Mouse (Mus musculus) gastrocnemius, postnatal 14 days (tissue): Measurements from ENCODE around the gene Hnrnpu. TPM values are rescaled to one million over a fixed set of nuclear protein-coding genes. Genes with fewer than 3 reads are reported as not detected.
"Not testable (repeated sequence)": the region's sequence is repeated elsewhere in the genome, so short reads cannot be mapped to it uniquely, and the experiment has no call there.

Experiments used
- DNase-seq: peaks from one replicate; pipeline ENCODE4 v3.0.0; 2021; ENCODE audit warnings: mixed read lengths
- intact Hi-C: fragments of 180-260 bp; cut with DNase I; formaldehyde crosslinking; loops from one replicate; pipeline ENCODE4 v1.15.1; 2025; ENCODE audit warnings: low total_unique reads
- total RNA-seq, 2 experiments: library from RNA; stranded (reverse); gene quantifications; 2 replicates each; pipeline ENCODE4 v1.2.3; 2021

Hnrnpu gene
- total RNA-seq, 2 experiments from 2014 or later, result 143 to 145 TPM

- DNase-seq, result peak; percentile 98
- intact Hi-C loops, result no loop called here
Measured at GRCm38 (mm10) chr1:178318389-178319184, 19.0 kb downstream of the Hnrnpu start, which contains the start of gene Cox20. Cox20 (plus strand) TSS chr1:178319130.

GRCm38 (mm10) chr1:178318002-178318388 lies 19.6 kb downstream of the Hnrnpu start:
- intact Hi-C loops, result no loop called here
- DNase-seq, result no peak

GRCm38 (mm10) chr1:178317275-178318001 lies 20.2 kb downstream of the Hnrnpu start:
- intact Hi-C loops, result no loop called here

GRCm38 (mm10) chr1:178314236-178314635 lies 23.4 kb downstream of the Hnrnpu start:
- intact Hi-C loops, result no loop called here
- DNase-seq, result no peak

More at GRCm38 (mm10) chr1:178317275-178318001, 20.2 kb downstream of the Hnrnpu start:
- no peak for DNase-seq

- intact Hi-C loops, result no loop called here
- no peak for DNase-seq
Measured at GRCm38 (mm10) chr1:178313039-178313597, 24.5 kb downstream of the Hnrnpu start.

- intact Hi-C loops, result no loop called here
- no peak for DNase-seq
Measured at GRCm38 (mm10) chr1:178310128-178310527, 27.5 kb downstream of the Hnrnpu start.

- intact Hi-C loops, result loop anchor here (5.0 kb wide), 1 partner anchor 138 kb away; no protein-coding TSS in a partner anchor
- no peak for DNase-seq
Measured at GRCm38 (mm10) chr1:178309487-178309886, 28.1 kb downstream of the Hnrnpu start.

GRCm38 (mm10) chr1:178303425-178303824 lies 34.2 kb downstream of the Hnrnpu start:
- peak; percentile 77 for DNase-seq
- intact Hi-C loops, result loop anchor here (2.0 kb wide), 1 partner anchor 159 kb away; no protein-coding TSS in a partner anchor

GRCm38 (mm10) chr1:178301261-178301660 lies 36.3 kb downstream of the Hnrnpu start:
- DNase-seq, intact Hi-C loops: not testable (repeated sequence)

GRCm38 (mm10) chr1:178294051-178294450 lies 43.5 kb downstream of the Hnrnpu start:
- intact Hi-C loops, result no loop called here

GRCm38 (mm10) chr1:178291716-178292115 lies 45.9 kb downstream of the Hnrnpu start:
- intact Hi-C loops, result no loop called here
- no peak for DNase-seq

More at GRCm38 (mm10) chr1:178294051-178294450, 43.5 kb downstream of the Hnrnpu start:
- DNase-seq, result no peak

- no peak for DNase-seq
- intact Hi-C loops, result no loop called here
Measured at GRCm38 (mm10) chr1:178287601-178288176, 49.9 kb downstream of the Hnrnpu start.

- intact Hi-C loops, result no loop called here
- DNase-seq, result no peak
Measured at GRCm38 (mm10) chr1:178283946-178284720, 53.5 kb downstream of the Hnrnpu start.

- intact Hi-C loops, DNase-seq: not testable (repeated sequence)
Measured at GRCm38 (mm10) chr1:178283314-178283713, 54.3 kb downstream of the Hnrnpu start.

- intact Hi-C loops, result no loop called here
- peak; percentile 75 for DNase-seq
Measured at GRCm38 (mm10) chr1:178276054-178276911, 61.3 kb downstream of the Hnrnpu start.

GRCm38 (mm10) chr1:178275738-178276053 lies 61.9 kb downstream of the Hnrnpu start:
- no peak for DNase-seq
- intact Hi-C loops, result no loop called here

- intact Hi-C loops, result no loop called here
- DNase-seq, result no peak
Measured at GRCm38 (mm10) chr1:178275174-178275730, 62.3 kb downstream of the Hnrnpu start.
